Mouse (Mus musculus) MEL (cell line): Measurements from ENCODE around the gene CT030661.1. TPM values are rescaled to one million over a fixed set of nuclear protein-coding genes. Genes with fewer than 3 reads are reported as not detected.
"Not testable (repeated sequence)": the region's sequence is repeated elsewhere in the genome, so short reads cannot be mapped to it uniquely, and the experiment has no call there.

Experiments used
- DNase-seq: peaks from one replicate; pipeline ENCODE4 v3.0.0; 2011; ENCODE audit warnings: low read depth, low spot score
- H3K27ac ChIP-seq: 2 replicates; pipeline ENCODE4 v1.5.1; 2012; ENCODE audit warnings: low read depth, mild to moderate bottlenecking, control low read depth, low read length, moderate library complexity; ENCODE audit not compliant: control insufficient read depth
- H3K27me3 ChIP-seq, 2 experiments: fragments of 150-350 bp in 1 of 2; sonication (generic) in 1 of 2; 2 replicates each; pipeline ENCODE4 v1.6.1; 2012; ENCODE audit warnings: low read length in 2 of 2, mild to moderate bottlenecking in 2 of 2, improper control_type of control experiment in 1 of 2, moderate library complexity in 1 of 2; ENCODE audit not compliant: insufficient read depth in 2 of 2, control insufficient read depth in 1 of 2
- H3K36me3 ChIP-seq, 2 experiments: 2 replicates each; pipeline ENCODE4 v1.6.1; 2012 to 2014; ENCODE audit warnings: low read length in 2 of 2, improper control_type of control experiment in 1 of 2, inconsistent platforms in 1 of 2, mild to moderate bottlenecking in 1 of 2; ENCODE audit not compliant: insufficient read depth in 2 of 2, control insufficient read depth in 1 of 2
- H3K4me1 ChIP-seq, 2 experiments: fragments of 150-350 bp in 1 of 2; sonication (generic) in 1 of 2; 2 replicates each; pipeline ENCODE4 v1.6.1; 2012; ENCODE audit warnings: low read length in 2 of 2, improper control_type of control experiment in 1 of 2, mild to moderate bottlenecking in 1 of 2; ENCODE audit not compliant: insufficient read depth in 2 of 2, control insufficient read depth in 1 of 2
- H3K4me3 ChIP-seq, 2 experiments: fragments of 150-350 bp in 1 of 2; sonication (generic) in 1 of 2; 2 replicates each; pipeline ENCODE4 v1.5.1; 2012; ENCODE audit warnings: low read depth in 2 of 2, low read length in 2 of 2, mild to moderate bottlenecking in 2 of 2, moderate library complexity in 2 of 2, control low read depth in 1 of 2, improper control_type of control experiment in 1 of 2; ENCODE audit not compliant: control insufficient read depth in 1 of 2, insufficient read depth in 1 of 2
- H3K79me2 ChIP-seq: 2 replicates; pipeline ENCODE4 v1.6.1; 2012; ENCODE audit warnings: mild to moderate bottlenecking, low read length, moderate library complexity; ENCODE audit not compliant: control insufficient read depth, poor library complexity, insufficient read depth
- H3K9ac ChIP-seq: 2 replicates; pipeline ENCODE4 v1.6.1; 2012; ENCODE audit warnings: low read depth, mild to moderate bottlenecking, control low read depth, low read length, moderate library complexity; ENCODE audit not compliant: control insufficient read depth, poor library complexity, severe bottlenecking
- H3K9me3 ChIP-seq: fragments of 150-350 bp; sonication (generic); replicated peaks from 2 replicates; pipeline ENCODE4 v1.6.1; 2012; ENCODE audit warnings: mild to moderate bottlenecking, low read length, improper control_type of control experiment, moderate library complexity; ENCODE audit not compliant: insufficient read depth
- polyA plus RNA-seq, 2 experiments: library from polyadenylated mRNA; stranded (reverse) in 1 of 2; unstranded in 1 of 2; fragments of >175 nt in 1 of 2; fragments of >200 nt in 1 of 2; gene quantifications; 2 replicates each; pipeline versions ENCODE4 v1.2.1 to v1.2.4; 2012; ENCODE audit warnings: low replicate concordance in 2 of 2, low read depth in 1 of 2; ENCODE audit not compliant: insufficient read length in 2 of 2, insufficient read depth in 1 of 2, missing spikeins in 1 of 2
- total RNA-seq: library from RNA; depleted of rRNA; stranded (reverse); fragments of 300-350 nt; gene quantifications from 2 replicates; pipeline ENCODE4 v1.2.3, GENCODE M21; 2012; rRNA removed

The CT030661.1 gene
- total and polyA plus RNA-seq, 3 experiments = 4.1 to 7.0 TPM; not detected in 1

- H3K79me2 ChIP-seq, H3K36me3 ChIP-seq, H3K27ac ChIP-seq, DNase-seq, H3K27me3 ChIP-seq, H3K9ac ChIP-seq, H3K9me3 ChIP-seq, H3K4me1 ChIP-seq: not testable (repeated sequence)
- H3K4me3 ChIP-seq = peak overlapping the region in 1 of 2 experiments; percentile 49; a peak in 2 of 4 replicates
These were observed 418 bp downstream of the CT030661.1 start for GRCm38 (mm10) chr17:22314219-22314618.

Other genes starting within 250 kb of the CT030661.1 start
- gene Zfp947, start 148.6 kb downstream of the CT030661.1 start, total RNA-seq = not detected in 2 replicates
- gene Zfp947, start 148.6 kb downstream of the CT030661.1 start, polyA plus RNA-seq = under 1 TPM in 1 of 2 experiments, not detected in 1; 0.13 TPM
- gene Zfp994, start 89.2 kb downstream of the CT030661.1 start, total RNA-seq = 1.9 and 2.1 TPM in 2 replicates
- under 1 TPM in 1 of 2 experiments, not detected in 1; 0.99 TPM for gene Zfp994, start 89.2 kb downstream of the CT030661.1 start, polyA plus RNA-seq
- 4.1 TPM in 2 replicates for gene Zfp944, start 46.6 kb upstream of the CT030661.1 start, total RNA-seq
- 1 to 10 TPM in 1 of 2 experiments, not detected in 1; 4.0 TPM for gene Zfp944, start 46.6 kb upstream of the CT030661.1 start, polyA plus RNA-seq
- gene Zfp758, start 46.6 kb upstream of the CT030661.1 start, total RNA-seq = 2.7 and 2.8 TPM in 2 replicates
- gene Zfp758, start 46.6 kb upstream of the CT030661.1 start, polyA plus RNA-seq = 1 to 10 TPM in 1 of 2 experiments, not detected in 1; 1.1 TPM
- gene Zfp946, start 109.4 kb upstream of the CT030661.1 start, total RNA-seq = not detected in 2 replicates
- not detected for gene Zfp946, start 109.4 kb upstream of the CT030661.1 start, polyA plus RNA-seq